Mouse (Mus musculus): ENCODE results near the gene Slc24a3. TPM values are rescaled to one million over a fixed set of nuclear protein-coding genes. Genes with fewer than 3 reads are reported as not detected.

Gene Slc24a3
- polyA plus RNA-seq, 1 experiment, result not detected

- TF ChIP-seq POLR2A (IDR thresholded peaks at IDR 0.05; ENCODE audit: insufficient read depth, low read depth, low read length) (no peak), CTCF (IDR thresholded peaks at IDR 0.05; ENCODE audit: insufficient read depth, low read depth, low read length) (no peak)
Measured at GRCm38 (mm10) chr2:145655373-145655960, 487.9 kb downstream of the Slc24a3 start.

DNA sequence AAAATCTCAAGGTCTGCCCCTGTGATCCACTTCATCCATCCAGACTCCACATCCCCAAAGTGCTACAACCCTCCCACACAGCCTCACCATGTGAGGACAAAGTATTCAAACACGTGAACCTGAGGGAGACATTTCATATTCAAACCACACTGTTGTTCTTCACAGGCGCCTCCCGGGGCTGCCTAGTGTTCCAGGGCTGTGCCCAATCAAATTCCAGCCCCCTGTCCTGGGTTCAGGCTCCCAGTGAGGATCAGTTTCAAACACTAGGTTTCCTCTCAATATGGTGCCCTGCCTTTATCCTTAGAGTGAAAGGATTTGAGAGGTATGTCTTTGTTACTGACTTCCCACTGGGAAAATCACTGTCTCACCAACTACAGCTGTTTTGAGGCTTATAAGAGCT lies 488.6 kb downstream of the Slc24a3 start:
- Histone ChIP-seq H3K4me1 (ENCODE audit: control insufficient read depth, insufficient read depth, low read length) (no peaks in the 10 kb centered on the region), H3K4me3 (ENCODE audit: insufficient read depth, low read depth, low read length) (no peak overlapping the region), H3K27ac (ENCODE audit: insufficient read depth, low read depth, low read length) (no peak overlapping the region)
- TF ChIP-seq CTCF (IDR thresholded peaks at IDR 0.05; ENCODE audit: insufficient read depth, low read depth, low read length), result no peak
- TF ChIP-seq POLR2A (IDR thresholded peaks at IDR 0.05; ENCODE audit: insufficient read depth, low read depth, low read length), result no peak
- 66% methylated on average over 3 of the region's 3 CpGs for WGBS

More at GRCm38 (mm10) chr2:145655373-145655960, 487.9 kb downstream of the Slc24a3 start:
- no peaks in the 10 kb centered on the region for H3K4me1 ChIP-seq (ENCODE audit: control insufficient read depth, insufficient read depth, low read length)
- 46% methylated on average over 12 of the region's 12 CpGs for WGBS
- no peak overlapping the region for H3K4me3 ChIP-seq (ENCODE audit: insufficient read depth, low read depth, low read length)
- H3K27ac ChIP-seq (ENCODE audit: insufficient read depth, low read depth, low read length), result no peak overlapping the region

DNA sequence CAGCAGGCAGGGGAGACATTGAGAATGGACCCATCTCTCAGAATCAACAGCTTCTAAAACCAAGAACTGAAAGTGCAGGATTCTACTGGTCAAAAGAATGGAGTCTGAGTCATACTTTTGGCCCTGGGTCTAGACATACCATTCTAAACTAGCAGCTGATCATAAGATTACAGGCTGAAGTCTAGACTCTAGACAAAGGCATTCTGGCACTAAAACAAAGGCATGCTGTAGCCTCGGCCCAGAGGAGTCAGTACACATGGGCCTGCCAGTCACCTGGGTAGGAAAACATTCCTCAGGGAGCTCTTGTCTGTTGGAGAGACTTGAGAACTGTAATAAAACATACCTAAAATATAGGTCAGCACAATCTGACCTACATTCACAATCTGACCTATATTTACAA lies 489.2 kb downstream of the Slc24a3 start:
- H3K4me3 ChIP-seq (ENCODE audit: insufficient read depth, low read depth, low read length), result no peak overlapping the region
- WGBS, result 55% methylated on average over 1 of the region's 1 CpGs
- no peak overlapping the region for H3K27ac ChIP-seq (ENCODE audit: insufficient read depth, low read depth, low read length)
- H3K4me1 ChIP-seq (ENCODE audit: control insufficient read depth, insufficient read depth, low read length), result no peaks in the 10 kb centered on the region
- TF ChIP-seq CTCF (IDR thresholded peaks at IDR 0.05; ENCODE audit: insufficient read depth, low read depth, low read length) (no peak), POLR2A (IDR thresholded peaks at IDR 0.05; ENCODE audit: insufficient read depth, low read depth, low read length) (no peak)

- Histone ChIP-seq H3K4me1 (ENCODE audit: control insufficient read depth, insufficient read depth, low read length) (no peaks in the 10 kb centered on the region), H3K4me3 (ENCODE audit: insufficient read depth, low read depth, low read length) (no peak overlapping the region), H3K27ac (ENCODE audit: insufficient read depth, low read depth, low read length) (no peak overlapping the region)
- no peak for TF ChIP-seq POLR2A (IDR thresholded peaks at IDR 0.05; ENCODE audit: insufficient read depth, low read depth, low read length)
- TF ChIP-seq CTCF (IDR thresholded peaks at IDR 0.05; ENCODE audit: insufficient read depth, low read depth, low read length), result no peak
- 83% methylated on average over 6 of the region's 7 CpGs for WGBS
Measured at GRCm38 (mm10) chr2:145661242-145661641, 493.7 kb downstream of the Slc24a3 start.

GRCm38 (mm10) chr2:145663899-145664298 lies 496.3 kb downstream of the Slc24a3 start:
- Histone ChIP-seq H3K4me1 (ENCODE audit: control insufficient read depth, insufficient read depth, low read length) (no peaks in the 10 kb centered on the region), H3K27ac (ENCODE audit: insufficient read depth, low read depth, low read length) (no peak overlapping the region), H3K4me3 (ENCODE audit: insufficient read depth, low read depth, low read length) (no peak overlapping the region)
- TF ChIP-seq CTCF (IDR thresholded peaks at IDR 0.05; ENCODE audit: insufficient read depth, low read depth, low read length), result no peak
- no peak for TF ChIP-seq POLR2A (IDR thresholded peaks at IDR 0.05; ENCODE audit: insufficient read depth, low read depth, low read length)
- WGBS, result 85% methylated on average over 7 of the region's 7 CpGs

DNA sequence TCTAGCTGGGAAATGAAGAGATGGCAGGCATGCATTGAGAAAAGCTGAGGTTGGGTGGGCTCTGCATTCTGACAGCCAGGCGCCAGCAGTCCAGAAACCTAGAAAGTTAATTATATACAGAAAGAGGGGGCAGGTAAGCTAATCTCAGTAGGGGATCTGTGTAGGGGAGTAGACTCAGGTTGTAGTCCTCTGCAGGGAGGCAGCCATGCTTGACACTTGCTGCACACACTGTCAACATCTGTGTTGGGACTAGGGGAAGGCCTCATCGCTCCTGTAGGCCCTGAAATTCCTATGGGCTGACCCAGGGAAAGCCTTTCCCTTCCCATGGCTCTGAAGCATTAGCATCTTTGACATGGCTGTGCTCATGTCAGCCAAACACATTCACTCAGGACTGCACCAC lies 496.8 kb downstream of the Slc24a3 start:
- no peak overlapping the region for H3K4me3 ChIP-seq (ENCODE audit: insufficient read depth, low read depth, low read length)
- TF ChIP-seq POLR2A (IDR thresholded peaks at IDR 0.05; ENCODE audit: insufficient read depth, low read depth, low read length), result no peak
- no peak for TF ChIP-seq CTCF (IDR thresholded peaks at IDR 0.05; ENCODE audit: insufficient read depth, low read depth, low read length)
- H3K27ac ChIP-seq (ENCODE audit: insufficient read depth, low read depth, low read length), result no peak overlapping the region
- 98% methylated on average over 2 of the region's 2 CpGs for WGBS
- no peaks in the 10 kb centered on the region for H3K4me1 ChIP-seq (ENCODE audit: control insufficient read depth, insufficient read depth, low read length)

GRCm38 (mm10) chr2:145668135-145668534 lies 500.6 kb downstream of the Slc24a3 start:
- TF ChIP-seq POLR2A (IDR thresholded peaks at IDR 0.05; ENCODE audit: insufficient read depth, low read depth, low read length), result no peak
- TF ChIP-seq CTCF (IDR thresholded peaks at IDR 0.05; ENCODE audit: insufficient read depth, low read depth, low read length), result no peak
- H3K4me1 ChIP-seq (ENCODE audit: control insufficient read depth, insufficient read depth, low read length), result no peaks in the 10 kb centered on the region
- H3K27ac ChIP-seq (ENCODE audit: insufficient read depth, low read depth, low read length), result no peak overlapping the region
- no peak overlapping the region for H3K4me3 ChIP-seq (ENCODE audit: insufficient read depth, low read depth, low read length)
- WGBS, result 78% methylated on average over 4 of the region's 4 CpGs

DNA sequence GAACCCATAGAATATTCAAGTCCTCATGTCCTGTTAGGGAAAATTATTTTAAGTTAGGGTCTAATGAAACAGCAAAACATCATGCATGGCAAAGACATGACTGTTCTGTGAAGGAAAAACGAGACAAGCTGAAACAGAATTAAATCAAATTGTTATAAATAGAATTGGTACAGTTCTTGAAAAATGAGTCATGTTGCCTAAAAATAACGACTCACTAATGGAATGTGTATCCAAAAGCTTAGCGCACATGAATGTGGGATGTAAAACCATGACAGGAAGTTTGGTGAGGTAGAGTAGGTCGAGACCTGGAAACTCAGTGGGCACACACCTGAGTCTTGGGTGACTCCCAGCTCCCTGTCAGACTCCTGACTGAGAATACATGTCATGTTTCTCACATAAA lies 502.6 kb downstream of the Slc24a3 start:
- WGBS, result 45% methylated on average over 4 of the region's 4 CpGs
- no peak overlapping the region for H3K27ac ChIP-seq (ENCODE audit: insufficient read depth, low read depth, low read length)
- TF ChIP-seq CTCF (IDR thresholded peaks at IDR 0.05; ENCODE audit: insufficient read depth, low read depth, low read length) (no peak), POLR2A (IDR thresholded peaks at IDR 0.05; ENCODE audit: insufficient read depth, low read depth, low read length) (no peak)
- H3K4me3 ChIP-seq (ENCODE audit: insufficient read depth, low read depth, low read length), result no peak overlapping the region
- H3K4me1 ChIP-seq (ENCODE audit: control insufficient read depth, insufficient read depth, low read length), result peaks cover 4% of the 10 kb centered on the region; the same call in 1 of the 2 replicates

DNA sequence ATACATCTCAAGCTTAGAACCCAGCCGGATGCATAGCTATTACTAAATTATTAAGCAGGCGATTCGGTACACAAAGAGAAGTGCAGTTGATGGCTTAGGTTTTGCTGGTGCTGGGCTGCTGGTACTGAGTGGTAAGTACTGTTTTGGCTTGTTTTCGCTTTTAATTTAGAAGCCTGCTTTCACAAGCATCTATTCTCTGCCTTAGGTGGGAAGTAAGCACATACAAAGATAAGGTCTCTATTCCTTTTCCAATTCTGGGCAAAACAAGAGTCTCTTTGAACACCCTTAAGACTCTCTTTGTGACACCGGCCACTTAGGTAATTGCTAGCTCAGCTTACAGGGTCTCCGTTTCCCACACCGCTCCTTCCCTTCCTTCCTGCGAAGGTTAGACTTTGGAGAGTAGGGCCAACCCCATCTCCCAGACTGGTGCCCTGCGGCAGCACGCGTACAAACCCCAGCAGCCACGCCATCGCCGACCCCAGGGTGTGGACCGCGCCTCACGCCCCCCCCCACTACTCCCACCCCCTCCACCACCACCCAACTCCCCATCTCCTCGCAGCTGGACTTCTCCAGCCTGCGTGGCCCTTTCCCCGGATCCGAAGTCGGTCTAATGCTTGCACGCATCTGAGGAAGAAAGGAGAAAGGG lies 507.1 kb downstream of the Slc24a3 start:
- 2% methylated on average over 23 of the region's 23 CpGs for WGBS
- H3K4me1 ChIP-seq (ENCODE audit: control insufficient read depth, insufficient read depth, low read length), result peaks cover 12% of the 10 kb centered on the region
- TF ChIP-seq POLR2A (IDR thresholded peaks at IDR 0.05; ENCODE audit: insufficient read depth, low read depth, low read length) (no peak), CTCF (IDR thresholded peaks at IDR 0.05; ENCODE audit: insufficient read depth, low read depth, low read length) (no peak)
- H3K27ac ChIP-seq (ENCODE audit: insufficient read depth, low read depth, low read length), result no peak overlapping the region
- peak overlapping the region; percentile 60 for H3K4me3 ChIP-seq (ENCODE audit: insufficient read depth, low read depth, low read length)
